Mouse (Mus musculus) T-cell, adult 2 months (primary cell): ENCODE measurements around the gene Mageb3.
"Not testable (repeated sequence)": the region's sequence is repeated elsewhere in the genome, so short reads cannot be mapped to it uniquely, and the experiment has no call there.

Experiments
- DNase-seq: peaks from one replicate; pipeline ENCODE4 v3.0.0; 2022; ENCODE audit warnings: low spot score

Gene Mageb3

GRCm38 (mm10) chr2:121955765-121956223, at the start of gene Mageb3, which contains the start of gene Ctdspl2:
TSS of gene Mageb3 (minus strand) at chr2:121956092.
TSS of gene Ctdspl2 (plus strand) at chr2:121956001.
- peak; percentile 94 for DNase-seq

GRCm38 (mm10) chr2:121995738-121996137, 39.8 kb upstream of the Mageb3 start:
- no peak for DNase-seq

- DNase-seq: no peak
Observed at GRCm38 (mm10) chr2:121957216-121957792, 1.4 kb upstream of the Mageb3 start.

- DNase-seq: peak; percentile 94
Observed at GRCm38 (mm10) chr2:121956224-121957018, 529 bp upstream of the Mageb3 start.

- no peak for DNase-seq
Observed at GRCm38 (mm10) chr2:121954971-121955656, 778 bp downstream of the Mageb3 start.

- no peak for DNase-seq
Observed at GRCm38 (mm10) chr2:121943364-121943763, 12.5 kb downstream of the Mageb3 start.

GRCm38 (mm10) chr2:121937624-121938023, 18.3 kb downstream of the Mageb3 start:
- not testable (repeated sequence) for DNase-seq

GRCm38 (mm10) chr2:121916047-121916970, 39.6 kb downstream of the Mageb3 start:
- DNase-seq: no peak

GRCm38 (mm10) chr2:121909975-121910374, 45.9 kb downstream of the Mageb3 start:
- DNase-seq: no peak
